Mouse (Mus musculus) kidney, embryonic 16.5 days (tissue): ENCODE data around the gene Cactin. TPM values are rescaled to one million over a fixed set of nuclear protein-coding genes. Genes with fewer than 3 reads are reported as not detected.

Experiments
- ATAC-seq: fragments of 200-750 bp; cut with Nextera tagmentation; 2 replicates; pipeline ENCODE4 v1.8.0; 2017; ENCODE audit warnings: moderate TSS enrichment; ENCODE audit not compliant: low FRiP score, low TSS enrichment
- H3K27ac ChIP-seq: fragments of 300-500 bp; sonication (generic); 2 replicates; pipeline ENCODE4 v1.5.1; 2014; ENCODE audit warnings: low read length
- H3K27me3 ChIP-seq: fragments of 300-500 bp; sonication (generic); 2 replicates; pipeline ENCODE4 v1.6.1; 2014; ENCODE audit warnings: low read length, control low read depth, mixed read lengths; ENCODE audit not compliant: insufficient read depth
- H3K36me3 ChIP-seq: fragments of 300-500 bp; sonication (generic); 2 replicates; pipeline ENCODE4 v1.6.1; 2014; ENCODE audit warnings: low read length, control low read depth, mixed read lengths; ENCODE audit not compliant: insufficient read depth
- H3K4me1 ChIP-seq: fragments of 300-500 bp; sonication (generic); 2 replicates; pipeline ENCODE4 v1.6.1; 2014; ENCODE audit warnings: low read length, control low read depth, mixed read lengths; ENCODE audit not compliant: insufficient read depth
- H3K4me2 ChIP-seq: fragments of 300-500 bp; sonication (generic); replicated peaks from 2 replicates; pipeline ENCODE4 v1.6.1; 2014; ENCODE audit warnings: low read depth, low read length
- H3K4me3 ChIP-seq: fragments of 300-500 bp; sonication (generic); 2 replicates; pipeline ENCODE4 v1.5.1; 2014; ENCODE audit warnings: mild to moderate bottlenecking, low read length
- H3K9ac ChIP-seq: fragments of 300-500 bp; sonication (generic); replicated peaks from 2 replicates; pipeline ENCODE4 v1.6.1; 2014; ENCODE audit warnings: low read length
- H3K9me3 ChIP-seq: fragments of 300-500 bp; sonication (generic); 2 replicates; pipeline ENCODE4 v1.6.1; 2016; ENCODE audit warnings: low read length, control low read depth
- WGBS: fragments of 180-500 bp; shearing (Covaris S2); extraction: QIAGEN DNeasy Blood & Tissue Kit; methylation state at CpG from one replicate; pipeline ENCODE4 v1.1.7; 2014; 5-methylcytosine and 5-hydroxymethylcytosine counted together
- polyA plus RNA-seq: library from polyadenylated mRNA; unstranded; fragments of >200 nt; fragmentation: Nextera tagmentation; extraction: Ambion mirVana; gene quantifications from 2 replicates; pipeline ENCODE4 v1.2.1, GENCODE M21; 2015

The Cactin gene
- polyA plus RNA-seq, 1 experiment from 2014 or later, result 43.2 TPM

DNA sequence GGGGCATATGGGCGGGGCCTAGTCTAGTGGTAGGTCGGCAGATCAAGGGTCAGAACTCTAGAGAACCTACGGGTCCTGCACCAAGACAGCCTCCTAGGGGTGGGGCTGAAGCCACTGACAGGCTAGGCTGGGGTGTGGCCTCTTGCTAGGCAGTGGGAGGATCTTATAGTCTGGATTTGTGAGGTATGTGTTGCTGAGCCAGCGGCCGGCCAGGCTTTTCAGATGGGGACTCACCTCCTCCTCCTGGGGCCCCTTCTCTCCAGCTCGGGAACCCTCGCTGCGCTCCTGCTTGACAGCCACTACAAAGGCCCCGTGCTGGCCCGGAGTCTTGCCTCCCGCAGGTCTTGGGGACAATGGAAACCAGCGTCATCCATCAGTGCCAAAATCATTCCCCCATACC, 28.2 kb downstream of the Cactin start:
- Histone ChIP-seq H3K9ac (peak overlapping the region; percentile 97), H3K36me3 (peaks cover 7% of the 10 kb centered on the region; the same call in 1 of the 2 replicates), H3K4me2 (peak overlapping the region; percentile 90), H3K4me3 (peak overlapping the region; percentile 88), H3K4me1 (peaks cover 33% of the 10 kb centered on the region), H3K27ac (0 out of 2 replicates have a peak overlapping the region, but pooled peaks have one; percentile 81), H3K27me3 (peaks cover 6% of the 10 kb centered on the region; the same call in 1 of the 2 replicates), H3K9me3 (no peaks in the 10 kb centered on the region)
- 6% methylated on average over 12 of the region's 12 CpGs for WGBS
- no peak for ATAC-seq

DNA sequence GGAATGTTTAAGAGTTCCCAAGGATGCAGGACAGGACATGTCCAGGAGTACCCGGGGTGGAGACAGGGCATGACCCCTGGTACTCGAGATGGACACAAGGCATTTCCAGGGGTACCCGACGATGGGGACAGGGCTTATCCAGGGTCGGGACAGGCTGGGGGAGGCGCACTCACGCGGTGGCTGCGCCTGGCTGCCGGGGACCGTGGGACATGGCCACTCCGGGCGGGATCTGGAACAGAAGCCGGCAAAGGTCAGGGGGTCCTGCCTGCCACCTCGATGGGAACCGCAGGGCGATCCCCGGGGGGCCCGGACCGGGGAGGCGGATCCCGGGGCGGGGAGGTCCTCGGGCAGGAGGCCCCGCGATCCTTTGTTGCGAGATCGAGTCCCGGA, 29.1 kb downstream of the Cactin start:
- H3K27ac ChIP-seq, result peak overlapping the region; percentile 81
- under 1% methylated on average over 25 of the region's 29 CpGs for WGBS
- peak overlapping the region; percentile 88 for H3K4me3 ChIP-seq
- no peaks in the 10 kb centered on the region for H3K27me3 ChIP-seq
- H3K9me3 ChIP-seq, result no peaks in the 10 kb centered on the region
- H3K9ac ChIP-seq, result peak overlapping the region; percentile 97
- ATAC-seq, result peak; percentile 12
- peaks cover 33% of the 10 kb centered on the region for H3K4me1 ChIP-seq
- peak overlapping the region; percentile 90 for H3K4me2 ChIP-seq
- peaks cover 7% of the 10 kb centered on the region; the same call in 1 of the 2 replicates for H3K36me3 ChIP-seq

DNA sequence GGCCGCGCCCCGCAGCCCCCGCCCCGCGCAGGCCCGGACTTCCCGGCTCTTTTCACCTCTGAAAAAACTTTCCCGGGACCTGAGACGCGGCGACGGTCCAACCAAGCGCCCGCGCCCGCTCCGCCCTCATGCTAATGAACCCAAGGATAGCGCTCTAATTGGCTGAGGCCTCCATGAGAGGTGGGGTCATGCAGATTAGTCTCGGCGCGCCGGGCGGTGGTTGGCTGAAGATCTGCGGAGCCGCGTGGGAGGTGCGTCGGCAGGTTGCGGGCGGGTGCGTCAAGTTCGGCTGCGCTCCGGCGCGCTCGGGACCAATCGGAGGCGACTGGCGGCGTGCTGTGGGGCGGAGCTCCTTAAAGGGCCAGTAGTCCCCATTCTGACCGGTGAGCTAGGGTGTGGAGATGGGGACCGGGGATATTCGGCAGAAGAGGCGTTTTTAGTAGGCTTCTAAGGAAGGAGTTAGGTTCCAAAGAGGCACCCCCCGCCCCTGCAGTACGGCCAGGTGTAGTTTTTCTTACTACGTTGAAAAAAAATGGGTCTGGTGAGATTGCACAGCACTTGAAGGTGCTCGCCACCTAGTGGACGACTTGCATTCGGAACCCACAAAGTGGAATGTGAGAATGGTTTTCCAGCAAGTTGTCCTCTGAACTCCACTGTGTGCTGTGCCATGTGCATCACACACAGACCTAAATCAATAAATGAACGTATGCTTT, 29.6 kb downstream of the Cactin start, which contains the start of gene Hmg20b:
TSS of gene Hmg20b (minus strand) at position 130 of the 713 bp plus-strand sequence.
- no peaks in the 10 kb centered on the region for H3K9me3 ChIP-seq
- peak within 1 kb of the TSS; percentile 90 for H3K4me2 ChIP-seq
- peaks cover 7% of the 10 kb centered on the region; the same call in 1 of the 2 replicates for H3K36me3 ChIP-seq
- H3K27ac ChIP-seq, result peak within 1 kb of the TSS; percentile 81
- no peaks in the 10 kb centered on the region for H3K27me3 ChIP-seq
- WGBS, result under 1% methylated on average over 52 of the region's 54 CpGs
- ATAC-seq, result peak; percentile 95
- peak within 1 kb of the TSS; percentile 97 for H3K9ac ChIP-seq
- H3K4me3 ChIP-seq, result peak within 1 kb of the TSS; percentile 88
- H3K4me1 ChIP-seq, result peaks cover 33% of the 10 kb centered on the region

DNA sequence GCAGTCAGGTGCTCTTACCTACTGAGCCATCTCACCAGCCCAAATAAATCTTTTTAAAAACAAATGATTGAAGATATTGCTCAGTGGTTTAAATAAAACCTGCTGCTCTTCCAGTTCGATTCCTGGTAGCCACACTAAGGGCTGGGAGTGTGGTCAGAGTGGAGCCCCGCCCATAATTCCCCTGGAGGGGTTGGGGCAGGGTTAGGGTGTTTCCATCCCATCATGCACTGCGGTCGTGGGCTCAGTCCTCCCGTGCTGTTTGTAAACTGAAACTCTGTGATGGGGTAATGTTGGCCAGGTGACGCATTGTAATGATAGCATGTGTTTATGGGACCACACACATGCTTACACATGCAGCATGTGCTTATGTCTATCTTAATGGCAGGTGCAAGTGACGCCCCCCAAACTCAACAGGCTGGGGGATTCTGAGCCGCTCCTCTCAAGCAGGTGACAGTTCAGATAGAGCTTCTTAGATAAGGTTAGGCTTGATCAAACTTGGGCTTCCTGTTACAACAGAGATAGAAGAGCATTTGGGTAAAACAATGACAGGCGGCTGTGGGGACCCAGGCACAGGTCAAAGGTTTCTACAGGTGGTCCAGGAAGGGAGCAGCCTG, 30.9 kb downstream of the Cactin start:
- ATAC-seq, result no peak
- H3K9ac ChIP-seq, result no peak overlapping the region
- peaks cover 7% of the 10 kb centered on the region; the same call in 1 of the 2 replicates for H3K36me3 ChIP-seq
- no peaks in the 10 kb centered on the region for H3K27me3 ChIP-seq
- 28% methylated on average over 9 of the region's 9 CpGs for WGBS
- no peak overlapping the region for H3K4me2 ChIP-seq
- H3K4me1 ChIP-seq, result peaks cover 36% of the 10 kb centered on the region
- H3K4me3 ChIP-seq, result no peak overlapping the region
- H3K27ac ChIP-seq, result no peak overlapping the region
- H3K9me3 ChIP-seq, result no peaks in the 10 kb centered on the region

DNA sequence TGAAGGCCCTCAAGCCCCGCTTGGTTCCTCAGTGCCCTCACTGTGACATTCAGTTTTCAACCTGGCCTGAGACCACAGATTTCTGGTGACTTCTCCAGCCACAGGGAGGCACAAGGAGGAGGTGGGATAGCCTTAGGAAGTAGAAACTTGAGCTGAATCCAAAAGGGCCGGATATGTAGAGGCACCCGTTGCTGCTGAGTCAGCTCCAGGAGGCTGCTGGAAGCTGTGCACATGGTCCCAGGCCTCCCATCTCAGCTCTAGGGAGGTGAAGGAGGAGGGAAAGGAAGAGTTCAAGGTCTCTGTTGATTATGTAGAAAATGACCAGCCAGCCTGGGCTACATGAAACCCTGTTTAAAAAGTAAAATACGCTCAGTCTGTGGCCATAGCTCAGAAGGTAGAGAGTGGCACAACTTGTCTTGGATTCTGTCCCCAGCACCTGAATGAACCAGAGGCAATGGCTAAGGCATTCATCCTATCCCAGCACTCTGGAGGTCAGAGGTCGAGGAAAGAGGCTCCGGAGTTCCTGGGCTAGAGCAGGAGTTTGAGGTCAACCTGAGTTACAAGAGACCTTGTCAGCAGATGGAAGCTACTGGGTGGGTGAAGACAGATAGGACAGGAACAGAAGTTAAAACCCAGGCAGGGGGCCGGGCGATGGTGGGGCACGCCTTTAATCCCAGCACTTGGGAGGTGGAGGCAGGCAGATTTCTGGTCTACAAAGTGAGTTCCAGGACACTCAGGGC, 34.0 kb downstream of the Cactin start:
- no peaks in the 10 kb centered on the region for H3K36me3 ChIP-seq
- H3K4me2 ChIP-seq, result no peak overlapping the region
- no peaks in the 10 kb centered on the region for H3K27me3 ChIP-seq
- H3K4me3 ChIP-seq, result no peak overlapping the region
- WGBS, result 71% methylated on average over 9 of the region's 9 CpGs
- peaks cover 35% of the 10 kb centered on the region for H3K4me1 ChIP-seq
- no peak for ATAC-seq
- no peak overlapping the region for H3K27ac ChIP-seq
- H3K9ac ChIP-seq, result no peak overlapping the region
- no peaks in the 10 kb centered on the region for H3K9me3 ChIP-seq

DNA sequence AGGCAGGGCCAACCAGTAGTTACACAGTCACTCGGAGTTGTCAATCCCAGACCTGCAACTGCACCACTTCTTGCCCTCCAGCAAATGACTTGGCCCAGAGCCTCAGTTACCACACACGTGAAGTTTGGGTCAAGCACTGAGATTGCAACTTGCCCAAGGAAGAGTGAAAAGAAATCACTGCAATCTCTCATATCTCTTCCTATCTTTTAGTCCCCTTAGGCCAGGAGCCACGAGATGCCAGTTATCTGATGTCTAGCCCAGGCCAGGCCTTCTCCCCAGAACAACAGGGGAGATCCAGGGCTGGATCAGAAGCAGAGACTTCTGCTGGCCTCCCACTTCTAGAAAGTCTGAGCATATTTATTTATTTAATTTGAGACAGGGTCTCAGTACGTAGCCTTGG, 34.6 kb downstream of the Cactin start:
- Histone ChIP-seq H3K27ac (no peak overlapping the region), H3K9ac (no peak overlapping the region), H3K4me3 (no peak overlapping the region), H3K9me3 (no peaks in the 10 kb centered on the region), H3K4me2 (no peak overlapping the region), H3K4me1 (peaks cover 35% of the 10 kb centered on the region), H3K27me3 (no peaks in the 10 kb centered on the region), H3K36me3 (no peaks in the 10 kb centered on the region)
- no peak for ATAC-seq
- WGBS, result 80% methylated on average over 4 of the region's 4 CpGs

DNA sequence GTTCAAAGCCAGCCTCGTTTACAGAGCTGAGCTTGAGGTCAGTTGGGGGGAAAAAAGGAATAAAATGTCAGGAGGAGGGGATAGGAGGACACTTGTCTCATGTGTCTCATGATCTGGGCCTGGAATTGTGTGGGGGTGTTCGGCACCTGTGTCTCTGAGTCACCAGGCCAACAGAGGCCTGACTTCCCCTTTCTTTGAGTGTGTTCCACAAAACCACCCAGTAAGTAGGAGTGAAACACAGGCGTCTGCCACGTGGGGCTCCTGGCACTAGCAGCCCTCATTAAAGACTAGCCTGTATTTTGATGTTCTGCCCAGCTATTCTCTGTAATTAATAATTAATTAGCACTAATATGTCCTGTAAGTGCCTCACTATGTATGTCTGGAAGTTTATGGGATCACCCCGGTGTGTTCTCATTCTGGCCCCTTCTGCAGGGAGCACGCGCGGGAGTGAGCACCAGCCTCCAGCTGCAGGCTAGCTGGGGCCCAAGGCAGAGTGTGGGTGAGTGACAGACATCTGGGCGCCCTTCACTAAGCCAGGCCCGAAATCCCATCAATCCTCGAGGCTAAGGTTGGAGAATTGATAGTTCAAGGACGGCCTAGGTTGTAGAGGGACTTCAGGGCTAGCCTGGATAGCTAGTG, 35.6 kb downstream of the Cactin start:
- H3K4me3 ChIP-seq, result peak overlapping the region; percentile 79; the same call in 1 of the 2 replicates
- H3K9ac ChIP-seq, result peak overlapping the region; percentile 46; the same call in 1 of the 2 replicates
- H3K4me2 ChIP-seq, result peak overlapping the region; percentile 99
- no peaks in the 10 kb centered on the region for H3K9me3 ChIP-seq
- H3K27me3 ChIP-seq, result no peaks in the 10 kb centered on the region
- H3K27ac ChIP-seq, result no peak overlapping the region
- H3K36me3 ChIP-seq, result no peaks in the 10 kb centered on the region
- peaks cover 28% of the 10 kb centered on the region for H3K4me1 ChIP-seq
- no peak for ATAC-seq
- 50% methylated on average over 12 of the region's 12 CpGs for WGBS

DNA sequence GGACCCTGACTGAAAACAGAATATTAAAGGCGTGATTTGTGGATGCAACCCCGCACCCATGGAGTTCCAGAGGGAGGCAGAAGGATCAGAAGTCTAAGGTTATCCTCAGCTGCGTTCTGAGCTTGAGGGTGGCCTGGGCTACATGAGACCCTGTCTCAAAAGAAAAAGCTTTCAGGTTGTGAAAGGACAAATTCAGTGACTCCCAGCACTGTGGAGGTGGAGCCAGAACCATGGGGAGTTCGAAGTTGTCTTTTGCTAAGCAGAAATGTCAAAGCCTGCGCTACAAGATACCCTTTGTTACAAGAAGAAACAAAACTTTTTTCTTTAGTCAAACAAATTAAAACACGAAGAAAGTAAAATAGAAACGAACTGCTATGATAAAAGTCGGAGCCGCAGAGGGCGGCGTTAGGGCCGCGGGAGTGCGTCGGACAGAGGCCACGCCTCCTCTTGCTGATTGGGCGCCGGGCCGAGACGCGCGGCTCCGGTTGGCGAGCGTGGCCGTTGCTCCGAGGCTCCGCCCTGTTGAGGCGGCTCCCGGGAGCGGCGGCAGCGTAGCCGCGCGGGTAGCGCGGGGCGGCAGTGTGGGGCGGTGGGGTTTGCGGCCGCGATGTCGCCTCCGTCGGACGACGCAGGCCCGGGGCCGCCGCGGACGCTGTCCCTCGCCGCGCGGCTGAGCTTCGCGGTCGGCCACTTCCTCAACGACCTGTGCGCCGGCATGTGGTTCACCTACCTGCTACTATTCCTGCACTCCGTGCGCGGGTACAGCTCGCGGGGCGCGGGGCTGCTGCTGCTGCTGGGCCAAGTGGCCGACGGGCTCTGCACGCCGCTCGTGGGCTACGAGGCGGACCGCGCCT, 36.3 kb downstream of the Cactin start, which contains the start of gene Mfsd12:
TSS of gene Mfsd12 (plus strand) at position 501 of the 854 bp plus-strand sequence.
- WGBS, result 2% methylated on average over 74 of the region's 79 CpGs
- Histone ChIP-seq H3K27ac (0 out of 2 replicates have a peak within 1 kb of the TSS, but pooled peaks have one; percentile 25), H3K4me1 (peaks cover 25% of the 10 kb centered on the region), H3K9me3 (no peaks in the 10 kb centered on the region), H3K9ac (peak within 1 kb of the TSS; percentile 83), H3K4me3 (peak within 1 kb of the TSS; percentile 79), H3K4me2 (peak within 1 kb of the TSS; percentile 99), H3K36me3 (no peaks in the 10 kb centered on the region), H3K27me3 (no peaks in the 10 kb centered on the region)
- peak; percentile 80 for ATAC-seq
